Mouse (Mus musculus): ENCODE results near the gene Pcbd1. TPM values are rescaled to one million over a fixed set of nuclear protein-coding genes. Genes with fewer than 3 reads are reported as not detected.

Gene Pcbd1
- polyA plus RNA-seq, 2 experiments, result 79.9 to 162 TPM

GRCm38 (mm10) chr10:61080227-61080930 lies 8.8 kb upstream of the Pcbd1 start:
- ATAC-seq (ENCODE audit: insufficient read depth), result peak; percentile 85
- Histone ChIP-seq H3K4me1 (replicated peaks; ENCODE audit: control insufficient read depth in 2 of 2, insufficient read depth in 2 of 2, low read length in 1 of 2) (peaks cover 0 to 9% of the 10 kb centered on the region in 2 experiments; a peak in 2 of 4 replicates), H3K9me3 (ENCODE audit: control insufficient read depth, low read length) (no peaks in the 10 kb centered on the region), H3K9ac (replicated peaks) (no peak overlapping the region), H3K36me3 (replicated peaks; ENCODE audit: control insufficient read depth, insufficient read depth, low read depth) (no peaks in the 10 kb centered on the region), H3K27me3 (ENCODE audit: control insufficient read depth, insufficient read depth, low read length) (no peaks in the 10 kb centered on the region), H3K4me3 (ENCODE audit: insufficient read depth in 1 of 2, low read depth in 2 of 2, low read length in 2 of 2) (no peak overlapping the region; a peak in 1 of 4 replicates), H3K27ac (no peak overlapping the region), H3K4me2 (ENCODE audit: low read depth) (peak overlapping the region; percentile 31)
- TF ChIP-seq EP300 (IDR thresholded peaks at IDR 0.05; ENCODE audit: low read depth), result no peak
- no peak for TF ChIP-seq CTCF (IDR thresholded peaks at IDR 0.05; ENCODE audit: low read depth)
- 30% methylated on average over 14 of the region's 14 CpGs for WGBS (ENCODE audit: insufficient replicate concordance)
- DNase-seq (ENCODE audit: low read depth in 3 of 3, low spot score in 3 of 3), result peak; percentile 64 to 69 (median 68)

GRCm38 (mm10) chr10:61080931-61081255 lies 8.2 kb upstream of the Pcbd1 start:
- ATAC-seq (ENCODE audit: insufficient read depth), result no peak
- H3K4me3 ChIP-seq (ENCODE audit: insufficient read depth in 1 of 2, low read depth in 2 of 2, low read length in 2 of 2), result no peak overlapping the region
- peaks cover 0 to 9% of the 10 kb centered on the region in 2 experiments; a peak in 2 of 4 replicates for H3K4me1 ChIP-seq (replicated peaks; ENCODE audit: control insufficient read depth in 2 of 2, insufficient read depth in 2 of 2, low read length in 1 of 2)
- H3K9me3 ChIP-seq (ENCODE audit: control insufficient read depth, low read length), result no peaks in the 10 kb centered on the region
- peak overlapping the region; percentile 26 for H3K4me2 ChIP-seq (ENCODE audit: low read depth)
- H3K27me3 ChIP-seq (ENCODE audit: control insufficient read depth, insufficient read depth, low read length), result no peaks in the 10 kb centered on the region
- no peaks in the 10 kb centered on the region for H3K36me3 ChIP-seq (replicated peaks; ENCODE audit: control insufficient read depth, insufficient read depth, low read depth)
- H3K9ac ChIP-seq (replicated peaks), result no peak overlapping the region
- H3K27ac ChIP-seq, result no peak overlapping the region
- no peak for DNase-seq (ENCODE audit: low read depth in 3 of 3, low spot score in 3 of 3)
- WGBS (ENCODE audit: insufficient replicate concordance), result 70% methylated on average over 11 of the region's 11 CpGs
- TF ChIP-seq EP300 (IDR thresholded peaks at IDR 0.05; ENCODE audit: low read depth), result no peak
- TF ChIP-seq CTCF (IDR thresholded peaks at IDR 0.05; ENCODE audit: low read depth), result no peak

GRCm38 (mm10) chr10:61085364-61085763 lies 3.8 kb upstream of the Pcbd1 start:
- 69% methylated on average over 2 of the region's 2 CpGs for WGBS (ENCODE audit: insufficient replicate concordance)
- no peaks in the 10 kb centered on the region for H3K36me3 ChIP-seq (replicated peaks; ENCODE audit: control insufficient read depth, insufficient read depth, low read depth)
- no peak overlapping the region for H3K4me2 ChIP-seq (ENCODE audit: low read depth)
- no peak for DNase-seq (ENCODE audit: low read depth in 3 of 3, low spot score in 3 of 3)
- TF ChIP-seq EP300 (IDR thresholded peaks at IDR 0.05; ENCODE audit: low read depth), result no peak
- no peak for TF ChIP-seq CTCF (IDR thresholded peaks at IDR 0.05; ENCODE audit: low read depth)
- H3K4me1 ChIP-seq (replicated peaks; ENCODE audit: control insufficient read depth in 2 of 2, insufficient read depth in 2 of 2, low read length in 1 of 2), result peaks cover 0 to 9% of the 10 kb centered on the region in 2 experiments; a peak in 2 of 4 replicates
- H3K27ac ChIP-seq, result no peak overlapping the region
- H3K9ac ChIP-seq (replicated peaks), result no peak overlapping the region
- H3K27me3 ChIP-seq (ENCODE audit: control insufficient read depth, insufficient read depth, low read length), result no peaks in the 10 kb centered on the region
- no peak overlapping the region for H3K4me3 ChIP-seq (ENCODE audit: insufficient read depth in 1 of 2, low read depth in 2 of 2, low read length in 2 of 2)
- no peak for ATAC-seq (ENCODE audit: insufficient read depth)
- no peaks in the 10 kb centered on the region for H3K9me3 ChIP-seq (ENCODE audit: control insufficient read depth, low read length)

- Histone ChIP-seq H3K4me1 (replicated peaks; ENCODE audit: control insufficient read depth in 2 of 2, insufficient read depth in 2 of 2, low read length in 1 of 2) (peaks cover 0 to 9% of the 10 kb centered on the region in 2 experiments; a peak in 2 of 4 replicates), H3K4me2 (ENCODE audit: low read depth) (no peak overlapping the region), H3K9me3 (ENCODE audit: control insufficient read depth, low read length) (no peaks in the 10 kb centered on the region), H3K36me3 (replicated peaks; ENCODE audit: control insufficient read depth, insufficient read depth, low read depth) (no peaks in the 10 kb centered on the region), H3K9ac (replicated peaks) (no peak overlapping the region), H3K4me3 (ENCODE audit: insufficient read depth in 1 of 2, low read depth in 2 of 2, low read length in 2 of 2) (no peak overlapping the region), H3K27ac (no peak overlapping the region), H3K27me3 (ENCODE audit: control insufficient read depth, insufficient read depth, low read length) (no peaks in the 10 kb centered on the region)
- 44% methylated on average over 3 of the region's 3 CpGs for WGBS (ENCODE audit: insufficient replicate concordance)
- TF ChIP-seq EP300 (IDR thresholded peaks at IDR 0.05; ENCODE audit: low read depth), result no peak
- no peak for TF ChIP-seq CTCF (IDR thresholded peaks at IDR 0.05; ENCODE audit: low read depth)
- DNase-seq (ENCODE audit: low read depth in 3 of 3, low spot score in 3 of 3) (no peak), ATAC-seq (ENCODE audit: insufficient read depth) (no peak)
Measured at GRCm38 (mm10) chr10:61086502-61086901, 2.6 kb upstream of the Pcbd1 start.

GRCm38 (mm10) chr10:61088468-61088867 lies 663 bp upstream of the Pcbd1 start:
- ATAC-seq (ENCODE audit: insufficient read depth), result no peak
- H3K27ac ChIP-seq, result no peak overlapping the region
- peaks cover 0 to 9% of the 10 kb centered on the region in 2 experiments; a peak in 2 of 4 replicates for H3K4me1 ChIP-seq (replicated peaks; ENCODE audit: control insufficient read depth in 2 of 2, insufficient read depth in 2 of 2, low read length in 1 of 2)
- H3K36me3 ChIP-seq (replicated peaks; ENCODE audit: control insufficient read depth, insufficient read depth, low read depth), result no peaks in the 10 kb centered on the region
- no peak overlapping the region for H3K9ac ChIP-seq (replicated peaks)
- H3K27me3 ChIP-seq (ENCODE audit: control insufficient read depth, insufficient read depth, low read length), result no peaks in the 10 kb centered on the region
- no peaks in the 10 kb centered on the region for H3K9me3 ChIP-seq (ENCODE audit: control insufficient read depth, low read length)
- no peak overlapping the region for H3K4me3 ChIP-seq (ENCODE audit: insufficient read depth in 1 of 2, low read depth in 2 of 2, low read length in 2 of 2)
- DNase-seq (ENCODE audit: low read depth in 3 of 3, low spot score in 3 of 3), result no peak
- TF ChIP-seq EP300 (IDR thresholded peaks at IDR 0.05; ENCODE audit: low read depth), result no peak
- no peak for TF ChIP-seq CTCF (IDR thresholded peaks at IDR 0.05; ENCODE audit: low read depth)
- H3K4me2 ChIP-seq (ENCODE audit: low read depth), result no peak overlapping the region
- WGBS (ENCODE audit: insufficient replicate concordance), result 81% methylated on average over 3 of the region's 3 CpGs
